Mouse (Mus musculus): ENCODE measurements around the gene Pnpla3.
"Not testable (repeated sequence)": the region's sequence is repeated elsewhere in the genome, so short reads cannot be mapped to it uniquely, and the experiment has no call there.

Pnpla3 gene

DNA sequence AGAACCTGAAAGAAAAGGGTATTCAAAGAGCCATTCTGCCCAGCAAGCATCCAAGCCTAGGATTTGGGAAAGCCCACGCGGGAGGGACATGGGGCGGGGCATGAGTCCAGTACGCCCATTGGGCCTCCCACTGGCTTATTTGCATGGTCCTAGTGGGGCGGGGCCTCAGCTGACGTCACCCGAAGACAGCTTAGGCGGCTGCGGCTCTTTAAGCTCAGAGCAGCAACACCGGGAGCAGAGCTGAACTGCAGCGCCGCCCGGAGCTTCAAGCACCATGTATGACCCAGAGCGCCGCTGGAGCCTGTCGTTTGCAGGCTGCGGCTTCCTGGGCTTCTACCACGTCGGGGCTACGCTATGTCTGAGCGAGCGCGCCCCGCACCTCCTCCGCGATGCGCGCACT lies at the start of gene Pnpla3:
TSS of gene Pnpla3 (plus strand) at position 238 of the 400 bp plus-strand sequence.
- DNase-seq (ENCODE audit: low read depth) = peak; percentile 51

DNA sequence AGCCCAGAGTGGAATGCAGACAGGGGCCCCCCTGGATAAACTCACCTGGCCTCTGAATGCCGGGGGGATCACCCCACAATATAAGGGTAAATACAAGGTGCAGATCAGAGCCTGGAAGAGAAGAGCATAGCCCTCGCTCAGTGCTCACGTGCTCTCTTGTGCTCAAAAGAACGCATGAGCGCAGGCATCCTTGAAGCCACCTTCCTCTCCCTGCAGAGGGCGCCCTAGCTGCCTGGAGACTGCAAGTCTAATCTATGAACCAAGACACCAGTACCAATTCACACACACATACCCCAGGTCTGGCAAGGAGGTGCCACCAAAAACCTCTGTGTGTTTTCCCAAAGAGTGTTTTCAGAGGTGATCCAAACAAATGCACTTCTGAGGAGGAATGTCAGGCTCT lies 47.0 kb upstream of the Pnpla3 start:
- DNase-seq (ENCODE audit: low read depth) = no peak

DNA sequence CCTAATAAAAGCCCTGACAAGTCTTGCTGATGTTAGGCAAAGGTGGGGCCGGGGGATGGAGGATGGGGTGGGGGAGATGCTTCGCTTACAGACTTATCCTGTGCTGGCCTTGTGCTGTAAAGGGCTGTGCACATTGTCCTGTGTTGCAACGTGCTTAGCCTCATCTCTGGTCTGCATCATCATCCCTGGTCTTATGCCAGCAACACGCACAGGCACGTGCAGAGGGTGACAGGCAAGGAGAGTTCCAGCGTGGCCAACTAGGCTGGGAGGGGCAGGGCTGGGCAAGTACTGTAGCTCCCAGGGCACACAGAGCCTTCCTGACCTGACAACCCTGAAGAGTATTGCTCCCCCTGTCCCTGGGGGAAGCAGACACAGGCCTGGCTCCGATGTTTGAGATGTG lies 46.6 kb upstream of the Pnpla3 start:
- DNase-seq (ENCODE audit: low read depth) = no peak

DNA sequence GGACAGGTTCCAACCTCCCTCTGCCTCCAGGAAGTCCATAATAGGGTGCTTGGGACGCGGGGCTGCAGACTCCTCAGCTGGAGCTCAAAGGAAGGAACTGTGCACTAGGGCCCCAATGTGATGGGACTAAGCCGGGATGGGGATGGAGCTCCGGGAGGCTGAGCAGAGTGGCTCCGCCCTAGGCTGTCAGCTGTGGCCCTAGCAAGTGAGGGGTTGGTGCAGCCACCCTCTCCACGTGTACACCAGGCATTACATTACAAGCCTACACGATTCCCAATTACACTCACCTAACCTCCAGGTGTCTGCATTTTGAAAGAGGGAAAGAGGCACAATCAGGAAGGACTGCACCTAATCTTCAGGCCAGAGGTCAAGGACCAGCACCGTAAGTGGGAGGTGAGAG lies 44.6 kb upstream of the Pnpla3 start, which contains the start of gene Pnpla5:
TSS of gene Pnpla5 (minus strand) at position 101 of the 400 bp plus-strand sequence.
- no peak for DNase-seq (ENCODE audit: low read depth)

DNA sequence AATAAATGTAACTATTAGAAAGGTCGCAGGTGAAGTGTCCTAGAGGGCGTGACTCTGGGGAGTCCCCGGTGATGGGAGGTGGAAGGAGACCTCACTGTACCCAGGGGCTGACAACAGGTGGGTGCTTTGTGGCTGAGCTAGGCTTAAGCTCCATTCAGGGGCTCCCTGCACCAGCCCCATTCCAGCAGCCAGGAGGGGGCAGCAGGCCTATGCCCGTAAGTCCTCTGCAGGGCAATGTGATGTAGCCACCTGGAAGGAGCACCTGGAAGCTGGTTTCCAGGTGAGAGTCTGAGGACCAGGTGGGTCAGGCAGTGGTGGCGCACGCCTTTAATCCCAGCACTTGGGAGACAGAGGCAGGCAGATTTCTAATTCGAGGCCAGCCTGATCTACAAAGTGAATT lies 43.6 kb upstream of the Pnpla3 start:
- no peak for DNase-seq (ENCODE audit: low read depth)

DNA sequence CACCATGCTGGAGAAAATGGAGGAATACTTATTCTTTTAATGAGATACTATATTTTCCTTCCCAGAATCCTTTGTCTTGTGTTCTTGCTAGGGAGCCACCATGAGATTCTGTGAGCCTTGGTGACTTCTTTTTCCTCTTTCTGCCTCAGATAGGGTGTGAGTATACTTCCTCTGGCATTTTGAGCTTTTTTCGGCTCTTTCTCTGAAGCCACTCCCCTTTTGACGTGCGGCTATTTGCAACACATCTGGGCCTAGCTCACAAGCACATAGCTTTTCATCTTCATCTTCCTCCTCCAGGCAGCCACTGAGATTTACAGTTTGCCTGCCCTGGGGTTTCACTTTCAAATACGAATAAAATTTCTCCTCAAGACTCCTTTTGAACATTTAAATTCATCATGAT lies 41.2 kb upstream of the Pnpla3 start:
- DNase-seq (ENCODE audit: low read depth) = no peak

DNA sequence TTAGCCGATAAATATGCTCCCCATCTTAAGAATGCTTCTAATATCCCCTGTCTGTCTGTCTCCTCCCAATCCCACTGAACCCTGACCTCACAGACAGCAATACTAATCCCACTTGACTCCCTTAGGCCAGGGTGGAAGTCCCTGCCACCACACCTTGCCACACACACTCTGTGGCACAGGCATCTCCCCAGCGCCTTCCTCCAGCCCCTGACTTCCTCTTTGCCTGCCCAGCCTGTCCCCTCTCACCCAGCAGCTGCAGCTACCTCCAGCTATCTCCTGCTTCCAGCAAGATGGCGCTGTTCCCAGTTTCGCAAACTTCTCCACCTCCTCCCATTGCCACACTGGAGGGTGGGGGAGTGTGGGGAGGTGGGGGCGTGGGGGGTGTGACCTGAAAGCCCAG lies 40.8 kb upstream of the Pnpla3 start:
- DNase-seq (ENCODE audit: low read depth) = no peak

DNA sequence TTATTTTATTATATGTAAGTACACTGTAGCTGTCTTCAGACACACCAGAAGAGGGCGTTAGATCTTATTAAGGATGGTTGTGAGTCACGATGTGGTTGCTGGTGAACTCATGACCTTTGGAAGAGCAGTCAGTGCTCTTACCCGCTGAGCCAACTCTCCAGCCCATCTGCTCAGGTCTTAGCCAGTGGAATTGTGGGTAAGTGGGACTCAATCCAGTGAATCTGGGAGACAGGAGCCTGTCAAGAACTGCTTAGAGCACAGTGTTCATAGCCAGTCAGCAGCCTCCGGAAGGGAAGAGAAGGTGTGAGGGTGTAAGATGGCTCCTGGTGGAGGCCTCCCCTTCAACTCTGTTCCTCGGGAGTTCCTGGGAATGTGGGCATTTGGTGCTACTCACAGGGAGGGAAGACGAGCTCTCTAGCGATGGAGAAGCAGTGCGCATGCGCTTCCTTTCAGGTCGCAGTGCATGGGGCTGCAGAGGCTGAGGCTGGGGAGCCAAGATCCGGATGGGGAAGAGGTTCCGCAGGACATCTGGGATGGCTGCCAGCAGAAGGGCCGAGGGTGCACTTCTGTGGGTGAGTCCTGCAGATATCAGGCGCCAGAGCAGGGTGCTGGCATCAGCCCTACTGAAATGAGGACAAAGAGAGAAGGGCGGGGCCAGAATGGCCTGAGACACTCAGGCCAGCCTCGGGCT lies 36.4 kb upstream of the Pnpla3 start:
- no peak for DNase-seq (ENCODE audit: low read depth)

DNA sequence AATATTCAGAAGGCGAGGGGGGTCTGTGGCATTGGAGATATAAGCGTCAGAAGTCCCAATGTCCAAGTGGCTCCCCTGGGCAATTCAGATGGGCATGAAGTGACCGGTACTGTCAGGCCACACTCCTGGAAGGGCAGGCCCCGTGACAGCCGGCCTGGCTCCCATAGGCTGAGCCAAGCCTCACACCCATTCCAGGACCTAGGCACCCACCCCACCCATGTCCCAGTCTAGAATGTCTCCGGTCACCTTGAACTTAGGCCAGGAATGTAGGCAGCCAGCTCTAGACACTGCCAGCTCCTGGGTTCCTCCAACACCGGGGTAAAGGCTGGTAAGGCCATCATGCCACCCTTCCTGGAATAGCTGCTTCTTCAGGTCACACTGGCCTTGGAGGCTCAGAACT lies 35.7 kb upstream of the Pnpla3 start:
- no peak for DNase-seq (ENCODE audit: low read depth)

DNA sequence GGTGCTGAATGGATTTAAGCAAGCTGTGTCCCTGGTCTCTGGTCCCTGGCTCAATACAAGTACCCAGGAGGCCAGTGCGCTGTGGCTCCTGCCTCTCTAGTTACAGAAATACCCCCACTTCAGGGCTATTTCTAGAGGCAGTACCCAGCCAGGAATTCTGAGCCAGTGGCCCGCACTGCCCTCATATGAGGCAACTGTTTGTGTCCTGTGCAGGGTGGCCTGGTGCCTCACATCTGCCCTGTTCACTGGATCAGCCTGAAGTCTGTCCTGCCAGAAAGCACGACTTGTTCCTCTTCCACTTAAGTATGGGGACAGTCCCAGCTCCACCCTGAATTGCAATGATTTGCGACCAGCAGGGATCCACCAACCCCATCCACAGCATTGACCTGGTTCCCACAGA lies 34.2 kb upstream of the Pnpla3 start:
- DNase-seq (ENCODE audit: low read depth) = no peak

DNA sequence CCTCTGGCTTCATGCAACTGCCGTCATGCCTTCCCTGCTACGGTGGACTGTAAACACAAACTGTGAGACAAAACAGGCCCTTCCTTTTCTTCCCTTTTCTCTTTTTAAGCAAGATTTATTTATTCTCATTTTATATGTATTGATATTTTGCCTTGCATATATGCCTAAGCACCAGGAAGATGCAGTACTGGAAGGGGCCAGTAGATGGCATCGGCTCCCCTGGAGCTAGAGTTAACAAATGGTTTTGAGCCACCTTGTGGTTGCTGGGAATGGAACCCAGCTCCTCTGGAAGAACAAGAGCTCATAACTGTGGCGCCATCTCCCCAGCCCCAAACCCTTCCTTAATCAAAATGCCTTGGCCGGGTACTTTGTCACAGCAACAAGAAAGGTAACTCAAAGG lies 32.2 kb upstream of the Pnpla3 start:
- DNase-seq (ENCODE audit: low read depth) = peak; percentile 44

DNA sequence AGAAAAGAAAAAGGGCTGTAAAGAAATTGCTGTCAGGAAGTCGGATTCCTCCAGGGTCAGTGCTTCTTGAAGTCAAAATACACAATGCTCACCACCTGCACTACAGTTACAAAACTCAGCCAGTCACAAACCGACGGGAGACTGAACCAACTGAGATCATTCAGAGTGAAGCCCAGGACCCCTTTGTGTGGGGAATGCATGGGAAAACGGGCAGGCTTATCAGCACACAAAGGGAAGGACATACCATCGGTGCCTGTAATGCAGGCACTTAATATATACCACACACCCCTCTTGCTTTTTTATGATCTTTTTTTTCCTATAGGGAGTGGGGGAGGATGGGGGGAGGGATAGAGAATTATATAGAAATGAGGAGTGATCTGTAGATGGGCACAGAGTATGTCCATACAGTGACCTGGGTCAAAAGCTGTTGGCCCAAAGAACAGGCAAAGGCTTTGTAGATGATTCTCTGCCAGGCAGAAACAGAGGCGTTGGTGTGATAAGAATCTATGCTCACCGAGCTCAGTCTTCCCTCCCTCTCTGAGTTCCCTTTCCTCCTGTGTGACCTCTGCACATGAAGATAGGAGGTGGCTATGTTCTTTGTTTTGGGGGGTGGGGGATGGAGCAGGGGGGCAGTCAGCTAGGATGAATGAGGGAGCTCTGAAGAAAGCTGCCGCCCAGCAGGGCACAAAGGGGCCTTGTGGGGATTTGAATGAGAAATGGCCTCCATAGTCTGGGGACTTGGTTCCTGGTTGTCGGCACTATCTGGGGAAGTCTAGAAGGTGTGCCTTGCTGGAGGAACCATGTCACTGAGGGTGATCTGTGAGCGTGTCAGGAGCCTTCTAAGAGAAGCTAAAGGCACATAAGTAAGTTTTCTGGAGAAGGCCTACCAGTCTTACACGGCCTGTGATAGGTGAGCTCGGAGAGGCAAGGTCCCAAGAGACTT lies 30.9 kb upstream of the Pnpla3 start:
- no peak for DNase-seq (ENCODE audit: low read depth)

DNA sequence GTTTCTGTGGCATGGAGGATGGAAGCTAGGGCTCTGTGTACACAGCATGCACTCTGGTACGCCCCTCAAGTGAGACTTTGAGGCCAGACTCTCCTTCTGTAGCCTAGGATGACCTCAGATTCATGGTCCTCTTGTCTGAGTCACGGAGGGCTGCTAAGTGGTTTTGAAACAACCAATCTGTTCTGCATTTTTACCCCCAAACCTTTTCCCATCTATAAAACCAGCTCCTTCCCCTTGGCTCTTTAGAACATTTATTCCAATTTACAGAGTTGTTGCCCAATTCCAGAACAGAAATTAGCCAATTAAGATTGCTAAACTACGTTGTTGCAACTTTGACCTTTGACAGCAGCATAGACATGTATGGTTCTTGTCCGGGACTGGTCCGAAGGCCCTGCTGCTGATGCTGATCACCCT lies 28.0 kb upstream of the Pnpla3 start:
- no peak for DNase-seq (ENCODE audit: low read depth)

DNA sequence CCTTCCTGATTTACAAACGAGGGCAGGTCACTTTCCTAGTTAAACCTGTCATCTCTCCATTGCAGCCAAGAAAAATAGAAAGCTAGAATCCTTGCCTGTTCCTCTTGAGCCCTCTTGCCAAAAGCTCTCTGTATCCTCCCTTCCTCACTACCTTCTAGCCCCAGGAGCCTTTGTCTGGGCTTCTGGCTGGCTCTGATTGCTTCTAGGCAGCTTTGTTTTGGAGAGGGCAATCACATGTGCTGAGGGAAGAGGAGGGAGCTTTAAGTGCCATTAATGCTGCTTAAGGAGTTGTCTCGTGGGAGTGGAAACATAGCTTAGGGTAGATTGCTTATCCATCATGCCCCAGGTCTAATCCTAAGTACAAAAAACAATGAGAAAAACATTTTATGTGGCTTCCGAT lies 27.5 kb upstream of the Pnpla3 start:
- no peak for DNase-seq (ENCODE audit: low read depth)

DNA sequence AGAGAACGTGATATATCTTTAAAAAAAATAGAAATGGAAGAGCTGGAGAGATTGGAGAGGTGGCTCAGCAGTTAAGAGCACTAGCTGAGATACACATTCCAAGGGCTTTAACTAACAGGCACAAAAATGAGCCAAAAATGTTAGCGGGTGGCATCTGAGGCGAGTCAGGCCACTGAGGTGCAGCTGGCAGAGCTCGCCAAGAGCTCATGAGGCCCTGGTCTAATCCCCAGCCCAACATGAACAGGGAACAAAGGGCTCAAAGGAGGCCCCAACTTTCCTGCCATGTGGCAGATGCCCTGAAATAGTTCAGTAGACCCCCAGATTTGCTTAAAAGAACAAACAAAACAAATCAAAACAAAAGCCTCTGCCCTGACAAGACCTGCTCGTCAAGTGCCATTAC lies 26.7 kb upstream of the Pnpla3 start:
- DNase-seq (ENCODE audit: low read depth) = no peak

DNA sequence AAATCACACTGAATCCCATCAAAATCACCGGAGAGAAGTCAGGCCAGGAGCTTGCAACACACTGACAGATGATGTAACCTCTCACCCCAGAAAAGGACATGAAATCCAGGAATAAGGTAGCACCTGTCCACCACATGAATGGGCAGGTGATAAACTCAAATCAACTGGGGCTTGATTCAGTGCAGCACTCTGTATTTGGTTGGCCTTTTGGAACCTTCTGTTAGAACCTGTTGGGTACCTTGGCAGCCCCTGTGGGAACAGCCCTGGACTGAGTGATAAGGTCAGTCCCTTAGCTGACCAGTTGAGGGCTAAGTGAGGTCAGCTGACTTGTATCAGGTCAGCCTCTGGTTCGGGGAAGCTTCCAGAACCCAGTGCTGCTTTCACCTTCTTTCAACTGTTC lies 11.5 kb upstream of the Pnpla3 start:
- no peak for DNase-seq (ENCODE audit: low read depth)

DNA sequence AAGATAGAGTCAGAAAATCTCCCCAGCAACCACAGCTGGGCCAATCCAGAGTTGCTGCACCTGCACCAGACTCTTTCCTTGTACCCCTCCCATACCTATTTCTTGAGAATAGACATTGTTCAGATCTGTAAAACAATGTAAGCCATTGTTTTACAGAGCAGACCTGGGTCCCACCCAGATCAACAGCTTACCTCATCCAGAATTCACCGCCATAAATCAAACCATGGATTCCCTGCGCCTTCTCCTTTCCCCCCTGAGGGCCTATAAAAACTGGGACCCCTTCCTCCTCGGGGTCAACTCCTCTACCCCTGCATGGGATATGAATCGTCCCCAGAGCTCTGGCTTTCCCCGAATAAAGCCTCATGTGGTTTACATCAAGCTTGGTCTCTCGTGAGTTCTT lies 10.1 kb upstream of the Pnpla3 start:
- not testable (repeated sequence) for DNase-seq (ENCODE audit: low read depth)

DNA sequence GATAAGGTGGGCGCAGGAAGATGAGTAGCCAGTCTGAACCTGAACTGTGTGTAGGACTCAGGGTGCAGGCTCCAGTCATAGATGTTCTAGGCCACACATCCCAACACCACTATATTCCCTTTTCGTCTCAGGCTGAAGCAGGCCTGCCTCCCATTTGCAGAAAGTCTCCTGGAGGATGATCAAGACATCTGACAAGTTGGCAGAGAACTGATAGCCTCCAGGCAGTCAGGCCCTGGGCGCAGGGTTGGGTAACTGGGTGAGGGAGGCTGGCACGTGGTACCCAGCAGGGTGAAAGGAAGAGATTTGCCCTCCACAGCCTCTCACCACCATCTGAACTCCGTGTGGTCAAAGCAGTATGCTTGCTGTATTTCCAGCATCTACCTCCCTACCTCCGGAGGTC lies 5.8 kb upstream of the Pnpla3 start:
- no peak for DNase-seq (ENCODE audit: low read depth)

DNA sequence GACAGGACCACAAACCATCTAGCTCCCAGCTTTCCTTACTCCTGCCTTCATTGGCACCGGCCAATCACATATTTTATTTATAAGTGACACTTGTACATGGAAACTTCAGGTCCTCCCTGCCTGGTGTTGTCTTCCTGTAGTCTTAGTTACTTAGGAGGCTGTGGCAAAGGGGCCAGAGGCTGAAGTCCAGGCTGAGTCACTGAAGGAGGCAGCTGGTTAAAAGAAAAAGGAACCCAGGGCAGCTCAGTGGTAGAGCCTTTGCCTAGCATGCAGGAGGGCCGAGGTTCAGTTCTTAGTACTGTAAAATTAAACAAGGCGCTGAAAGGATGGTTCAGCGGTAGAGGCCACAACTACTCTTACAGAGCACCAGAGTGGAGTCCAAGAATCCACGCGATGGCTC lies 819 bp upstream of the Pnpla3 start:
- no peak for DNase-seq (ENCODE audit: low read depth)

DNA sequence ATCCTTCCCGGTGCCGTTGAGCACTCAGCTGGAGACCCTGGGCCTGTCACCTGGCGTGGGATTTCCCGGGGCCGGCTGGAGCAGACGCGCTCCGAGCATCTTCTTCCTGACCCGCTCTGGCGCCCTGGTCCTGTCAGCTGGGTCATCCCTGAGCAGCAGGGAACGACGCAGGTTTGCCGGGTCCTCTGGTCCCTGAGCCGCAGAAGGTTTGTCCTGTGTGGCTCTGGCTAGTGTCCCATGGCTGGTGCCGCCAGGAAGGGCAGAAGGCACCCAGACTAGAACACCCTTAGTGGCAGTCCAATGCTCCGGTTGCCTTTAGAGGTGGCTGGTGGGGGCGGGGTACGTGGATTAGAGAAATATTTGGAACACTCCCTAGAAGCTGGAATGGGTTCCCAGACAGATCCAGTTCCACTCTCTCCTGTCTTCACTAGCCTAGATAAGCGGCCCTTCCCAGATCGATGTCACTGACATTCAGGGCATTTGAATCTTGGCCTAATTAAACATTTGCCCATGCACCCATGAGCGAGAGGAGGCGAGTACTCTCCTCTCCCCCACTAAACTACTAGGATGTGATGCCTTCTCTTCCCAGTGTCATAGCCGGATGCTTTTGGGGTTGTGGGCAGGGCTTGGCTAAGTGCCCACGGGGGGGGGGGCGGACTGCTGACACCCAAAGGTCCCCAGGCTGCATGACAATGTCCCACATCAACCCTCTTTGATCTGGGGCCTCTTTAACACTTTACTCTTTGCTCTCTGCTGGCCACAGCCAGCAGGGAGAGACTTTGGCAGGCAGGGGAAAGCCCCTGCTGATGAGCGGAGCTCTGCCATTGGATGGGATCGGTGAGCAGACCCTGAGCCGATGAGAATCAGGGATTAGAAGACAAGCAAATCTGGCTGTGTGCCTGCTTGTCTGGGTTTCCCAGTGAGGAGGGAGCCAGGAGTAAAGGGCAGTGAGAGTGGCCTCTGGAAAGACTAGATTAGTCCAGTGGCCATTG lies 829 bp downstream of the Pnpla3 start:
- DNase-seq (ENCODE audit: low read depth) = peak; percentile 34

DNA sequence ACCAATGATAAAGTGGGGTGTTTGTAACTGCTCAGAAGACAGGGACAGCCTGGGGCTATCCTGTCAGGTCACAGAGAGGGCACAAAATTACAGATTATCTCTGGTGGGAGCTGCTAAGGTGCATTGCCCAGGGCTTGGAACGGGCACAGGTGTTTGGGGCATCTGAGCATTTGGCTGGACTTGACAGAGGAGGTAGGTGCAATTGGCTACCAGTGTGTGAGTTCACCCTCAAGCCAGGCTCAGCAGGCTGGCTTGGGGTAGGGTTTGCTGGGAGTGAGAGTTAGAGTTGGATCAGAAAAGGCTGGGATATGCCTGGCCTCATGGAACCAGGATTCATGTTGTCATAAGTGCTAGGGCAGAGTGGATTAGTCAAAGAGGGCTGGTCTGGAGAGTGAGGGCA lies 1.9 kb downstream of the Pnpla3 start:
- DNase-seq (ENCODE audit: low read depth) = no peak

DNA sequence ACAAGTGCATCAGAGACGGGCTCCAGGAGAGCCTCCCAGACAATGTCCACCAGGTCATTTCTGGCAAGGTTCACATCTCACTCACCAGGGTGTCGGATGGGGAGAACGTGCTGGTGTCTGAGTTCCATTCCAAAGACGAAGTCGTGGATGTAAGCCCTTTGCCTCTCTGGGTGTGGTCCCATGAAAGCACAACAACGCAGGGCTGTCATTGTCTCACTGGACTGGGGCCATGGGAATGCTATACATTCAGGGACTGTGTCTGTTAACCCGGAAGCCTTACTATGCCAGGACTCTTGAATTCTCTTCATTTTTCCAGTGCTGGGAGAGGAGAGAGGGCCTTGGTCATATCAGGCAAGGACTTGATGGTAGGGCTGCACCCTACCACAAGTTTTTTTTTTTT lies 3.5 kb downstream of the Pnpla3 start:
- no peak for DNase-seq (ENCODE audit: low read depth)
